19 mouse cellular contexts compared by ENCODE assay signal in the genomic region with DNA sequence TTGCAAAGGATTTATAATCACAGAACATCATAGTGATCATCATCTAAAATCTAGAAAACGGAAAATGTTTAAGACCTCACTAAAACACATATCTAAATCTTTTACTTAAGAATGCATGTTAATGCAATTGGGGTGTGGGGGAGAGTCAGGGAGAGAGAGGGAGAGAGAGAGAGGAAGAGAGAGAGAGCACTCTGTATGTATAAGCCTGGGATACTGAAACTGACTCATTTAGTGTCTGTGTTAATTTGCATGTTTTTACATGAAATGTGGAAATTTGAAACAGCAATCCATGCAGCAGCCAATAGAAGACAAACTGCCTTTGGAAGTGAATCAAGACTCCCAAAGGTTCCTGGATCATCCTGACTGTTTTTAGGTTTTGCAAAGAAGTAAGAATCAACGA. TPM values are rescaled to one million over a fixed set of nuclear protein-coding genes. Genes with fewer than 3 reads are reported as not detected.
DNase-seq lines count a peak whose midpoint lies in the region; ATAC-seq and TF ChIP-seq lines count a peak whose summit lies in the region.
"Had no signal": no experiment of that assay in that cellular context is flagged by ENCODE, and none has a peak within 500 bp of the region (broad histone marks: within the 10 kb centered on the region; RNA-seq: fewer than 3 reads in every experiment).

No protein-coding gene starts in this region.

- DNase-seq in heart, postnatal 25 days (ENCODE audit: low spot score): no peak
- DNase-seq in layer of hippocampus, adult 2 months (ENCODE audit: low spot score in 2 of 2): peak in 1 of 2 experiments; percentile 10
- DNase-seq in layer of hippocampus, adult 8-10 months (ENCODE audit: low spot score in 2 of 2): no peak
- no peak for DNase-seq in limb, embryonic 14.5 days (ENCODE audit: low spot score)
- DNase-seq in cerebellum, postnatal 10 days: no peak
- no peak for DNase-seq in cerebellum, adult 11 months
- DNase-seq: adrenal gland, adult 2 months; cerebellum, adult 9-10 months; lung, postnatal 4 days; retina, postnatal 1 day; thymus, postnatal 14 days had no signal

- H3K27ac ChIP-seq in heart, embryonic 16.5 days (ENCODE audit: low read length): peak overlapping the region; percentile 71; the same call in 1 of the 2 replicates
- H3K27ac ChIP-seq in layer of hippocampus, adult 2 months: peak overlapping the region; percentile 49
- H3K27ac ChIP-seq in embryonic facial prominence, embryonic 13.5 days: peak overlapping the region; percentile 85
- H3K27ac ChIP-seq in limb, embryonic 14.5 days (replicated peaks; ENCODE audit: low read depth, low read length): peak overlapping the region; percentile 63; the same call in 1 of the 2 replicates
- H3K27ac ChIP-seq: liver, embryonic 12.5 days had no signal

- no peak for ATAC-seq in heart, embryonic 16.5 days (replicated peaks; ENCODE audit: extremely low read depth, insufficient read depth, low FRiP score)
- no peak for ATAC-seq in embryonic facial prominence, embryonic 13.5 days (ENCODE audit: insufficient number of reproducible peaks, insufficient read depth, low FRiP score, low TSS enrichment, low read depth)
- ATAC-seq in limb, embryonic 14.5 days (ENCODE audit: low FRiP score, low read depth): no peak
- ATAC-seq: intestine, embryonic 15.5 days; liver, embryonic 12.5 days had no signal

- no peaks in the 10 kb centered on the region for H3K36me3 ChIP-seq in heart, embryonic 16.5 days (ENCODE audit: control insufficient read depth, insufficient read depth)
- H3K36me3 ChIP-seq in embryonic facial prominence, embryonic 13.5 days: no peaks in the 10 kb centered on the region
- no peaks in the 10 kb centered on the region for H3K36me3 ChIP-seq in limb, embryonic 14.5 days (ENCODE audit: control insufficient read depth, insufficient read depth, low read length)
- H3K36me3 ChIP-seq: forebrain, embryonic 10.5 days; G1E; intestine, embryonic 15.5 days; liver, embryonic 12.5 days had no signal

- no peak for TF ChIP-seq CTCF in layer of hippocampus, adult 2 months (conservative IDR thresholded peaks at IDR 0.05)

- no peaks in the 10 kb centered on the region for H3K9me3 ChIP-seq in heart, embryonic 16.5 days (replicated peaks; ENCODE audit: control insufficient read depth, low read length)
- H3K9me3 ChIP-seq in embryonic facial prominence, embryonic 13.5 days: no peaks in the 10 kb centered on the region
- H3K9me3 ChIP-seq in limb, embryonic 14.5 days (ENCODE audit: control insufficient read depth, low read length): no peaks in the 10 kb centered on the region
- H3K9me3 ChIP-seq: forebrain, embryonic 10.5 days; G1E; intestine, embryonic 15.5 days; liver, embryonic 12.5 days had no signal

- peaks cover 54% of the 10 kb centered on the region for H3K4me1 ChIP-seq in heart, embryonic 16.5 days (ENCODE audit: control insufficient read depth, insufficient read depth, low read length)
- peaks cover 30% of the 10 kb centered on the region for H3K4me1 ChIP-seq in embryonic facial prominence, embryonic 13.5 days
- H3K4me1 ChIP-seq in limb, embryonic 14.5 days (ENCODE audit: control insufficient read depth, insufficient read depth, low read length): peaks cover 37% of the 10 kb centered on the region

- TF ChIP-seq POLR2A in limb, embryonic 14.5 days (IDR thresholded peaks at IDR 0.05; ENCODE audit: borderline replicate concordance, extremely low read depth, insufficient read depth, insufficient read length): no peak

- no peak overlapping the region for H3K9ac ChIP-seq in heart, embryonic 16.5 days (ENCODE audit: low read length)
- H3K9ac ChIP-seq in embryonic facial prominence, embryonic 13.5 days: no peak overlapping the region
- no peak overlapping the region for H3K9ac ChIP-seq in limb, embryonic 14.5 days (ENCODE audit: low read depth, low read length, severe bottlenecking)
- H3K9ac ChIP-seq: intestine, embryonic 15.5 days; liver, embryonic 12.5 days had no signal

- intact Hi-C loops in heart, postnatal 25 days (cut with DNase I): loop anchor here (5.0 kb wide), 1 partner anchor 61 kb away; no protein-coding TSS in a partner anchor

- 77% methylated on average over 2 of the region's 2 CpGs for WGBS in heart, embryonic 16.5 days
- WGBS in embryonic facial prominence, embryonic 13.5 days: 51% methylated on average over 2 of the region's 2 CpGs
- 28% methylated on average over 2 of the region's 2 CpGs for WGBS in limb, embryonic 14.5 days

- no peaks in the 10 kb centered on the region for H3K27me3 ChIP-seq in heart, embryonic 16.5 days (ENCODE audit: control insufficient read depth, insufficient read depth, low read length)
- H3K27me3 ChIP-seq in embryonic facial prominence, embryonic 13.5 days: no peaks in the 10 kb centered on the region
- H3K27me3 ChIP-seq in limb, embryonic 14.5 days (ENCODE audit: control insufficient read depth, insufficient read depth, low read length): no peaks in the 10 kb centered on the region
- H3K27me3 ChIP-seq: intestine, embryonic 15.5 days; liver, embryonic 12.5 days had no signal

- H3K4me3 ChIP-seq in heart, embryonic 16.5 days (ENCODE audit: low read length): no peak overlapping the region
- no peak overlapping the region for H3K4me3 ChIP-seq in layer of hippocampus, adult 2 months
- no peak overlapping the region for H3K4me3 ChIP-seq in embryonic facial prominence, embryonic 13.5 days
- H3K4me3 ChIP-seq in limb, embryonic 14.5 days (replicated peaks; ENCODE audit: low read length): no peak overlapping the region
- H3K4me3 ChIP-seq: forebrain, embryonic 10.5 days; intestine, embryonic 15.5 days; liver, embryonic 12.5 days; myocyte had no signal

- H3K4me2 ChIP-seq in heart, embryonic 16.5 days (ENCODE audit: low read depth, low read length): no peak overlapping the region
- H3K4me2 ChIP-seq in embryonic facial prominence, embryonic 13.5 days: no peak overlapping the region
- no peak overlapping the region for H3K4me2 ChIP-seq in limb, embryonic 14.5 days (replicated peaks; ENCODE audit: low read depth, low read length, severe bottlenecking)
- H3K4me2 ChIP-seq: intestine, embryonic 15.5 days; liver, embryonic 12.5 days; midbrain, embryonic 11.5 days had no signal

RNA-seq across cellular contexts. Expression of a gene that starts 45.1 kb away (rescaled TPM):
- polyA plus RNA-seq in heart, embryonic 16.5 days (2015; fragmentation: Nextera tagmentation; extraction: Ambion mirVana): 225 and 251 TPM in 2 replicates
- 100 to 1,000 TPM; 437 to 474 TPM for total RNA-seq in heart, postnatal 25 days (2021)
- 100 to 1,000 TPM; 418 to 439 TPM for total RNA-seq in layer of hippocampus, adult 2 months (2021)
- 100 to 1,000 TPM; 366 to 393 (median 386) TPM for total RNA-seq in layer of hippocampus, adult 8-10 months (2022)
- 199 and 220 TPM in 2 replicates for polyA plus RNA-seq in embryonic facial prominence, embryonic 13.5 days (2015; fragmentation: Nextera tagmentation; extraction: Ambion mirVana)
- polyA plus RNA-seq in limb, embryonic 14.5 days (2012; rRNA removed): 126 and 156 TPM in 2 replicates
- 201 and 208 TPM in 2 replicates for polyA plus RNA-seq in limb, embryonic 14.5 days (2014; fragmentation: Nextera tagmentation; extraction: Ambion mirVana)
